Mouse (Mus musculus) effector memory CD4-positive, alpha-beta T cell, adult 5 months (primary cell): ENCODE measurements around the gene Slc38a4. TPM values are rescaled to one million over a fixed set of nuclear protein-coding genes. Genes with fewer than 3 reads are reported as not detected.

Experiments used
- polyA plus RNA-seq: library from polyadenylated mRNA; unstranded; fragments of 100-300 nt; shearing (Covaris generic); gene quantifications from one replicate; pipeline ENCODE4 v1.2.1, GENCODE M21; 2017

Gene Slc38a4
- polyA plus RNA-seq, result 0.09 TPM

GRCm38 (mm10) chr15:97055794-97056193 is at the start of gene Slc38a4:
Slc38a4 (minus strand) TSS chr15:97055956.

Other genes starting within 250 kb of the Slc38a4 start
- 52.9 TPM for gene Pced1b, start 191.2 kb upstream of the Slc38a4 start, polyA plus RNA-seq
- 7.9 TPM for gene Amigo2, start 191.3 kb upstream of the Slc38a4 start, polyA plus RNA-seq